Mouse (Mus musculus) mature B cell (primary cell): Measurements from ENCODE around the gene Itga11.
"Not testable (repeated sequence)": the region's sequence is repeated elsewhere in the genome, so short reads cannot be mapped to it uniquely, and the experiment has no call there.

Experiments used
- in situ Hi-C: fragments of 300-500 bp; cut with MboI; formaldehyde crosslinking; loops from 2 replicates; pipeline ENCODE4 v1.14.3; 2019

The Itga11 gene

DNA sequence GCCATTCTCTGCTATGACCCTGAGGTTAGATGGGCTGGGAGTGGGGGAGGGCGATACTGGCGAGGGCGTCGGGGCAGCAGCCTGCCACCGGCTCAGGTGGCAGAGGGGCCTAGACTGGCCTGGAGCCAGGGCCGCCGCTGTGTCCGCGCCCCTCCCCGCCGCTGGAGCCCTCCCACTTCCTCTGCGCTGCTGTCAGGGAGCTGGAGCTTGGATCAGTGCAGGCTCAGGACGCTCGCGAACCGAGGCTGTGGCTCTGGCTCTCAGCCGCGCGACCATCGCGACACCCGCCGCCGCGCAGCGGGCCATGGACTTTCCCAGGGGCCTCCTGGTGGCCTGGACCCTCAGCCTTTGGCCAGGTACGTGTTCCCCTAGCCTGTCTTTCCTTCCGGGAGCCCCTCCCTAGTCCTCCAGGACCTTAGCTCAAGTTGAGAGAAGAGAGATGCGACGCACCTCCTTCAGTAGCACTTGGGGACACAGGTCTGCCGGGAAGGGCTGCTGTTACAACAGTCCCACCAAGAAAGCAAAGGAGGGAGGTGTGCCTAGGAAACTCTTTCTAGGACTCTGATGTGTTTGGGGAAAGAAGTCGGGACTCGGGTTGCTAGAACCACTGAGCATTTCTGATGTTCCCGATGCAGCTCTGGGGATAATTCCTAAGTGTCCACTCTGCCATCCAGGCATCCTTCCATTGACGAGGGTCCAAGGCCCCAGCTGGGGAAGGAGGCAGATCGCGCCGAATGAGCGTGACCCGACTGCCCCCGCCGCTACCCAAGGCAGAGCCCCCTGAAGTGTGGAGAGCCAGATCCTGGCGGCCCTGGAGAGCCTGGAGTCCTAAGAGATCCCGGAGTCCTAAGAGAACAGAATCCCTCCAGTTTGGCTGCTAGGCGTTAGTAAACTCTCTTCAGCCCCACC, at the start of gene Itga11:
Gene Itga11 (plus strand): TSS at position 186 of the 909 bp plus-strand sequence.
- in situ Hi-C loops = no loop called here

GRCm38 (mm10) chr9:62630631-62631240, 46.9 kb upstream of the Itga11 start:
- in situ Hi-C loops = no loop called here

- in situ Hi-C loops = no loop called here
These were observed 45.2 kb upstream of the Itga11 start for GRCm38 (mm10) chr9:62632392-62632791.

DNA sequence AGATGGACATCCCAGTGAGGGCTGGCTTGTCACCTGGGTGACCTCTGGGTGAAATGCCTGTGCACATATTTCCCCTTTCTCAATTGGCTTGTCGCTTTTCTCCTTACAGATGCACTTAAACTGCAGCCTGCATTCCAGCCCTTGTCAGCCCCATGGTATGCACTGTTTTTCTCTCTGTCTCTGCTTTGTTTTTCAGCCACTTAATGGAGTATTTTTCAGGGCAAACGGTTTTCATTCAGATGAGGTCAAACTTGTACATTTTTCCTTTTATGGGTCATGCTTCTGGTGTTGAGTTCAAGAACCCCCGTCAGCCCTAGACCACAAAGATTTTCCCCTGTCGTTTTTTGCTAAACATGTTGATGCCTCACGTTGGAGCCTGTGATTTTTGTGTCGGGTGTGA, 39.6 kb upstream of the Itga11 start:
- in situ Hi-C loops = no loop called here

DNA sequence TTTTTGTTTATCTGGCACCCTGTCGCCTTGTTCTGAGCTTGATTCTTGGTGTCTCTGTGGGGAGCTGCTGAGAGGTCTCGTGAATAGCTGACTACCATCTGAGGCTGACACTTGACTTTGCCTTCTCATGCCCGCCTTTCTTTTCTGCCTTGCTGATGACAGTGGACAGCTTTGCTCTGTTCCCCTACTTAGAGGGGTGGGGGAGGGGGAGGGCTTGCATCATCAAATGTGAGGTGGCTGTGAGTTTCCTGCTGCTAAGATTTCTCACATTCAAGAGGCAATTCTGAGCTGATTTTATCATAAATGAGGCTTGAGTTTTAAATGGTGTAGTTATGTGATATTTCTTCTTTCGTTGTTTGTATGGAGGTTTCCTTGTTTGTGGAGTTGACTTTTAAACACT, 37.9 kb upstream of the Itga11 start:
- in situ Hi-C loops = no loop called here

GRCm38 (mm10) chr9:62640188-62640587, 37.4 kb upstream of the Itga11 start:
- in situ Hi-C loops = no loop called here

GRCm38 (mm10) chr9:62645716-62646400, 31.8 kb upstream of the Itga11 start:
- in situ Hi-C loops = no loop called here

DNA sequence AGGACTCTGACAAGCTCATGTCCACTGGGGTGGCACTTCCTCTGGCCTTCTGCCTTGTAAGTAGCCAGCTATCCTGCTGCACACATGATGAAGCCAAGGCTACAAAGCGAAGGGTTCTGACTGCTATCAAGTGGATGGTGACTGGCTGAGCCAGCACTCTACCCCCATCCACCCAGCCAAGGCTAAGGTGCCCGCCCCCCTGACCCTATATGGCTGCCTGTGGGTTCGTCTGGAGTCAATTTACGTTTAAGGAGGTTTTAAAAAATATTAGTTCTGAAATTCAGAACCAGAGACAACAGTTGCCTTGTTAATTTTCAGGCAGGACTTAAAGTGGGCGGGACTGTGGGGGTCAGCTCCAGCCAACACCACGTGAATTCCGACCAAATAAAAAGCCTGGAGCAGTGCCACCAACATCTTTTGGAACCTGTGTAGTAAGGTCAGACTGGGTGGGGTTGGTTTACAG, 30.9 kb upstream of the Itga11 start:
- in situ Hi-C loops = no loop called here

DNA sequence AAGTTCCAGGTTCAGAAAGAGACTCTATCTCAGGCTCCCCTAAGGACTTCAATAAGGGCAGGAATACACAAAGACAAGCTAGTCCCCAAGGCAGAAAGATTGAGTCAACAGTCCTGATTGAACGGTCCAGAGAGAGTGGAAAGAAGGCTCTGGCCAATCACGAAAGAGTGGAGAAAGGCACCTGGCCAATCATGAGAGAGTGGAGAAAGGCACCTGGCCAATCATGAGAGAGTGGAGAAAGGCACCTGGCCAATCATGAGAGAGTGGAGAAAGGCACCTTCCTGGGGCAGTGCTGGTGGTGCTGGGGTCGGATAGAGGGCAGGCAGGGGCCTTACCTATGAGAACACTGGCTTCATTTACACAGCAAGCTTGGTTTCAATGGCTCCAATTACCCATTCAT, 28.2 kb upstream of the Itga11 start:
- in situ Hi-C loops = no loop called here

GRCm38 (mm10) chr9:62650764-62651163, 26.9 kb upstream of the Itga11 start:
- in situ Hi-C loops = no loop called here

GRCm38 (mm10) chr9:62654336-62654735, 23.3 kb upstream of the Itga11 start:
- in situ Hi-C loops = no loop called here

DNA sequence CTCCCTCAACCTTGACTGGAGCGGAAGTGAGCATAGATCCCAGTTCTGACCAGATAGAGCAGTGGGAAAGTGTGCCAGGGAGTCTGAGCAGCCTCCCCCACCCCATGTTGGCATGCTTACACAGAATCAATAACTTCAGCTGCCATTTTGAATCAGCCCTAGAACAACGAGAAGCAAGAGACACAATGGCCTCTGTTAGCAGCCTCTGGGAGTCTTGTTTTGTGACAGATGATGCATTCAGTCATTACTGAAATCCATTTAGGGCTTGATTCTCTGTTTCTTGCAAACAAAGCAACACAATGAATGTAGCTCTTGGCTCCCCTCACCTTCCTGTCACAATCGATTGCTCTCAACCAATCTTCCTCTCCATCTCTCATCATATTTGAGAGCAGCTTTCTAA, 19.6 kb upstream of the Itga11 start:
- in situ Hi-C loops = no loop called here

- in situ Hi-C loops = no loop called here
These were observed 18.6 kb upstream of the Itga11 start for GRCm38 (mm10) chr9:62659026-62659425.

GRCm38 (mm10) chr9:62660971-62661370, 16.7 kb upstream of the Itga11 start:
- in situ Hi-C loops = not testable (repeated sequence)

DNA sequence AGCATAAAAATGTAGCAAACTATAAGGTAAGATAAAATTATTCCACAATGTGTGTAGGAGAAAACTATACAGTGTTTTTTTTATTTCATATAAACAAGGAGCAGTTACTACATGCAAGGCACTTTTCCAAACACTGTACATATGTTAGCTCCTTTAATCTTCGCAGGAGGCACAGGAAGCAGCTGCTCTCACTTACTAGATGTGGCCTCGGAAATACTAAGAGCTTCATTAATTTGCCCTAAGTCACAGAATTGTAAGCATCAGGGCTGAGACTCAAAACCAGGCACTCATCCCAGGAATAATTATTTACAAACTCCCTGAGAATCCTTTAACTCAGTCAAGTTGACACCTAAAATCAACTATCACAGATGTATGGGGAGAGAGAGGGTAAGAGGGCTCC, 14.2 kb upstream of the Itga11 start:
- in situ Hi-C loops = no loop called here

- in situ Hi-C loops = no loop called here
These were observed 13.4 kb upstream of the Itga11 start for GRCm38 (mm10) chr9:62664115-62664725.

GRCm38 (mm10) chr9:62665892-62666291, 11.7 kb upstream of the Itga11 start:
- in situ Hi-C loops = no loop called here

GRCm38 (mm10) chr9:62668503-62668902, 9.1 kb upstream of the Itga11 start:
- in situ Hi-C loops = no loop called here

- in situ Hi-C loops = no loop called here
These were observed 4.4 kb upstream of the Itga11 start for GRCm38 (mm10) chr9:62673241-62673640.

GRCm38 (mm10) chr9:62675172-62675571, 2.5 kb upstream of the Itga11 start:
- in situ Hi-C loops = no loop called here

DNA sequence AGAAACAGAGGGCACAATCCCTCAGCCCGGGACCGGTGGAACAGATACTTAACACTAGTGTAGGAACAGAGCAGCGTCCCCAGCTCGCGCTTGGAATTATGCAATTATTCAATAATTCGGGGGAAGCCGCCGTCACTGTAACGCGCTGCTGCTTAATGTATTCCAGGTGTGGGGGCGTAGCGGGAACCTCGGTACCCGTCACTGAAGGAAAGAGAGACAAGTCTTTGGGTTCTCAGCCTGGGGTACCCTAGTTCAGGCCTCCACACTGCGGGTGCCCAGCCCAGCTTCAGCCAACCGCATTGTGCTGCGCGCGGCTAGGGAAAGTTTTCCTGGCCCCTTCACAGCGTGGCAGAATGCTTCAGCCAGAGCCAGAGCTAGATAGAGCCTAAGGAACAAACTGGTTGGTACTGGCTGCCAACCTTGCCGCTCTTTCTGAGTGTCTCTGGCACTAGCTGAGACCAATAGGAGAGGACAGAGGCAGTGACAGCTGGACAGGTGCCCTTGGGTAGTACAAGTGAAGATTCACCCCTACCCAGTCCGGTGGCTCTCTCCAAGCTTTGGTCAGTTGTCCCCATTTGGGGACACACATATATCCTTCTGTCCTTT, 1.0 kb downstream of the Itga11 start:
- in situ Hi-C loops = no loop called here

GRCm38 (mm10) chr9:62679398-62679797, 1.8 kb downstream of the Itga11 start:
- in situ Hi-C loops = no loop called here
